Mouse (Mus musculus) kidney, postnatal 0 days (tissue): ENCODE measurements around the gene Dzip1l. TPM values are rescaled to one million over a fixed set of nuclear protein-coding genes. Genes with fewer than 3 reads are reported as not detected.

Experiments used
- ATAC-seq: fragments of 200-750 bp; cut with Nextera tagmentation; replicated peaks from 2 replicates; pipeline ENCODE4 v1.8.0; 2017; ENCODE audit warnings: low read depth, moderate number of reproducible peaks, moderate TSS enrichment, moderate library complexity; ENCODE audit not compliant: low FRiP score
- DNase-seq: peaks from one replicate; pipeline ENCODE4 v3.0.0-alpha.2; 2016; ENCODE audit warnings: low spot score
- H3K27ac ChIP-seq: fragments of 300-500 bp; sonication (generic); 2 replicates; pipeline ENCODE4 v1.5.1; 2014; ENCODE audit warnings: mild to moderate bottlenecking
- H3K27me3 ChIP-seq: fragments of 300-500 bp; sonication (generic); 2 replicates; pipeline ENCODE4 v1.6.1; 2014; ENCODE audit warnings: low read length, mixed read lengths; ENCODE audit not compliant: insufficient read depth
- H3K36me3 ChIP-seq: fragments of 300-500 bp; sonication (generic); 2 replicates; pipeline ENCODE4 v1.6.1; 2014; ENCODE audit warnings: low read length, mixed read lengths; ENCODE audit not compliant: insufficient read depth
- H3K4me1 ChIP-seq: fragments of 300-500 bp; sonication (generic); replicated peaks from 2 replicates; pipeline ENCODE4 v1.6.1; 2014; ENCODE audit warnings: antibody characterized with exemption, low read length, mixed read lengths; ENCODE audit not compliant: insufficient read depth
- H3K4me2 ChIP-seq: fragments of 300-500 bp; sonication (generic); 2 replicates; pipeline ENCODE4 v1.6.1; 2014; ENCODE audit warnings: mild to moderate bottlenecking, low read length, moderate library complexity, mixed read lengths
- H3K4me3 ChIP-seq: fragments of 300-500 bp; sonication (generic); replicated peaks from 2 replicates; pipeline ENCODE4 v1.5.1; 2014; ENCODE audit warnings: low read depth, low read length
- H3K9ac ChIP-seq: fragments of 300-500 bp; sonication (generic); 2 replicates; pipeline ENCODE4 v1.6.1; 2014; ENCODE audit warnings: low read depth, low read length
- H3K9me3 ChIP-seq: fragments of 300-500 bp; sonication (generic); replicated peaks from 2 replicates; pipeline ENCODE4 v1.6.1; 2016; ENCODE audit warnings: low read length, inconsistent platforms, mixed read lengths
- CTCF ChIP-seq: IDR thresholded peaks from 2 replicates; pipeline ENCODE4 v1.5.1; 2016; ENCODE audit warnings: antibody characterized with exemption, low read depth, mild to moderate bottlenecking, moderate library complexity
- WGBS: fragments of 180-500 bp; shearing (Covaris S2); extraction: QIAGEN DNeasy Blood & Tissue Kit; methylation state at CpG from one replicate; pipeline ENCODE4 v1.1.7; 2014; 5-methylcytosine and 5-hydroxymethylcytosine counted together
- polyA plus RNA-seq: library from polyadenylated mRNA; unstranded; fragments of >200 nt; fragmentation: Nextera tagmentation; extraction: Ambion mirVana; gene quantifications from 2 replicates; pipeline ENCODE4 v1.2.1, GENCODE M21; 2015

Dzip1l gene
- polyA plus RNA-seq, 1 experiment from 2014 or later, result 17.3 TPM

DNA sequence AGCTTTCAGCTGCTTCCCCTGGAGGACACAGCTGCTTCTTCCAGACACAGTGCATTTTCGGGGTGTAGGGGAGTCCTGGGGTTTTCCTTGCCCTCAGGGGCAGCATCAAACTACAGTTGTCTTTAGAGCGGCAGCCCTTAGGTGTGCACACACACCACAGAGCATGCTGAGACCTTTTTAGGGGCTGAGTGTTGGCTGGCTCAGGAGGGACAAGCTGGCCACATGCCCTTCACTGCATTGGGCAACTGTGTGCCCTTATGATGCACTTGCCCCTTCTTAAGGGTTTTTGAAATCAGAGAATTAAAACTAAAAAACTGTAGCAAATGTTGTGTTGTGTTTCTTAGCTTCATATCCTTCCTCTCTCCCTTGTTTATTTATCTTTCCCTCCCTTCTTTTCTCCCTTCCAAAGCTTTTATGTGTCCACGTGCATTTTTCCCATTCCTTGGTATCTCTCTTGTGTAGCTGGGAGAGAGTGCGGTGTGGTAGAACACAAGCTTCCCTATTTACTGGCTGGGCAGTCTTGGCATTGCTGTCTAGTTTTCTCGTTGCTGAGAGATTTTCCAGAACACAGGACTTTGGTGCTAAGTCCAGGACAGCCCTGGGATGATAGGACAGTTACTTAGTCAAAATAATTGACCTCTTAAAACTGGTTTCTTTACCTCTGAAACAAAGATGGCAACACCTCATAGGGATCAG lies 56.4 kb downstream of the Dzip1l start:
- H3K4me2 ChIP-seq, result no peak overlapping the region
- no peaks in the 10 kb centered on the region for H3K36me3 ChIP-seq
- 62% methylated on average over 5 of the region's 5 CpGs for WGBS
- no peaks in the 10 kb centered on the region for H3K4me1 ChIP-seq
- no peaks in the 10 kb centered on the region for H3K9me3 ChIP-seq
- no peak for TF ChIP-seq CTCF
- H3K9ac ChIP-seq, result no peak overlapping the region
- no peak overlapping the region for H3K4me3 ChIP-seq
- DNase-seq, result no peak
- no peak overlapping the region for H3K27ac ChIP-seq
- H3K27me3 ChIP-seq, result no peaks in the 10 kb centered on the region
- no peak for ATAC-seq

GRCm38 (mm10) chr9:99689796-99690195 lies 60.5 kb downstream of the Dzip1l start:
- DNase-seq (no peak), ATAC-seq (no peak)
- no peaks in the 10 kb centered on the region for H3K27me3 ChIP-seq
- no peak overlapping the region for H3K9ac ChIP-seq
- H3K4me1 ChIP-seq, result no peaks in the 10 kb centered on the region
- H3K27ac ChIP-seq, result no peak overlapping the region
- H3K9me3 ChIP-seq, result no peaks in the 10 kb centered on the region
- no peaks in the 10 kb centered on the region for H3K36me3 ChIP-seq
- no peak overlapping the region for H3K4me2 ChIP-seq
- 92% methylated on average over 5 of the region's 5 CpGs for WGBS
- TF ChIP-seq CTCF, result no peak
- no peak overlapping the region for H3K4me3 ChIP-seq

- no peaks in the 10 kb centered on the region for H3K9me3 ChIP-seq
- no peaks in the 10 kb centered on the region for H3K27me3 ChIP-seq
- H3K4me2 ChIP-seq, result no peak overlapping the region
- no peak overlapping the region for H3K27ac ChIP-seq
- ATAC-seq, result no peak
- H3K9ac ChIP-seq, result no peak overlapping the region
- no peak overlapping the region for H3K4me3 ChIP-seq
- WGBS, result 56% methylated on average over 7 of the region's 7 CpGs
- TF ChIP-seq CTCF, result no peak
- DNase-seq, result no peak
- H3K36me3 ChIP-seq, result no peaks in the 10 kb centered on the region
- H3K4me1 ChIP-seq, result no peaks in the 10 kb centered on the region
These were observed 61.1 kb downstream of the Dzip1l start for GRCm38 (mm10) chr9:99690386-99690785.

DNA sequence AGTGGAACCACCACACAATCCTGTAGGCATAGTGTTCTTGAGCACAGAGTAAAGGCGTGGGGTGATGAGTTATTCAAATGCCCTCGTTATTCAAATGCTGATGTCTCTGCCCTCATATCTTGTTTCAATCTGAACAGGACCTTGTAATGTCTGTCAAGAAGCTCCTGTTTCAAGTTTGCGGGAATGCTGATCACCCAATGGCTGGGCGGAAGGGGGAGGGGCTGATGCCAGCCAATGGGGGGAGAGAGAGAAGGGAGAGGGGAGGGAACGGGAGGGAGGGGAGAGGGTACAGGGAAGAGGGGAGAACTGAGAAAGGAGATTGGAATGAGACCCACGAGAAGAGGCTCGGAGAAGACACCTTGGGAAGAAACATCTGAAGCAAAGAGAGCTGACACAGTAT lies 65.7 kb downstream of the Dzip1l start:
- no peak for DNase-seq
- Histone ChIP-seq H3K27ac (no peak overlapping the region), H3K27me3 (no peaks in the 10 kb centered on the region), H3K4me1 (no peaks in the 10 kb centered on the region), H3K9ac (no peak overlapping the region), H3K4me2 (no peak overlapping the region), H3K36me3 (no peaks in the 10 kb centered on the region), H3K9me3 (no peaks in the 10 kb centered on the region), H3K4me3 (no peak overlapping the region)
- no peak for TF ChIP-seq CTCF
- ATAC-seq, result no peak
- WGBS, result 63% methylated on average over 7 of the region's 7 CpGs

DNA sequence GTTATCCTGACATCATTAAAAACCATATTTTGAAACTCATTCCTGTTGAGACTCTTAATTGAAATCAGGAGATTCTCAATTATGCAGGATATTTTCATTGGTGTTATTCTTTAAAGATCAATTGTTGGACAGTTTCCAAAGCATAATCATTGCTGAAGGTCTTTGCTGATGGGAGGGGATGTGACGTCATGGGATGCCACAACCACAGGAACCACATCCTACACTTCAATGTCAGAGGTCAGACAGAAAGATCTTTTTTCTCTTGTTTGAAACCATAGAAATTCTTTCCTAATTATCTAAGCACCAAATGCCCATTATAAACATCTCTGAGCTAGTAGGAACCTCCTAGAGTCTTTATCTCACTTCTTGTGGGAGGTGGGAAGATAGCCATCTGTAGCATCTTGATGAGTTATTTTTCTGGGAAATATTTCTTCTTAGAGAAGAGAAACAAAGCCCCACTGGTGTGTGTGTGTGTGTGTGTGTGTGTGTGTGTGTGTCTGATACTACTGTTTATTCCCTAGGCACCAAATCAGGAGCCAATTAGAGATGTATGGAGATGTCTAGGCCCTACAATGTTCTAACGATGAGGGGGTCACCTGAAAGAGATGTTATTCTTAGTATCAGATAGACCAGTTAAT lies 70.6 kb downstream of the Dzip1l start:
- Histone ChIP-seq H3K4me2 (no peak overlapping the region), H3K9ac (no peak overlapping the region), H3K27ac (no peak overlapping the region), H3K27me3 (no peaks in the 10 kb centered on the region), H3K4me1 (no peaks in the 10 kb centered on the region), H3K36me3 (no peaks in the 10 kb centered on the region), H3K4me3 (no peak overlapping the region), H3K9me3 (no peaks in the 10 kb centered on the region)
- TF ChIP-seq CTCF, result no peak
- no peak for DNase-seq
- WGBS, result 67% methylated on average over 2 of the region's 2 CpGs
- ATAC-seq, result no peak

GRCm38 (mm10) chr9:99701187-99701586 lies 71.9 kb downstream of the Dzip1l start:
- H3K36me3 ChIP-seq, result no peaks in the 10 kb centered on the region
- H3K9ac ChIP-seq, result no peak overlapping the region
- no peak overlapping the region for H3K4me2 ChIP-seq
- no peaks in the 10 kb centered on the region for H3K4me1 ChIP-seq
- no peak overlapping the region for H3K27ac ChIP-seq
- H3K27me3 ChIP-seq, result no peaks in the 10 kb centered on the region
- no peak for ATAC-seq
- H3K4me3 ChIP-seq, result no peak overlapping the region
- no peak for DNase-seq
- no peaks in the 10 kb centered on the region for H3K9me3 ChIP-seq
- 83% methylated on average over 2 of the region's 2 CpGs for WGBS
- TF ChIP-seq CTCF, result no peak

- H3K9ac ChIP-seq, result no peak overlapping the region
- no peaks in the 10 kb centered on the region for H3K9me3 ChIP-seq
- H3K4me2 ChIP-seq, result no peak overlapping the region
- H3K4me3 ChIP-seq, result no peak overlapping the region
- DNase-seq, result no peak
- no peak for ATAC-seq
- 91% methylated on average over 6 of the region's 6 CpGs for WGBS
- no peaks in the 10 kb centered on the region for H3K4me1 ChIP-seq
- H3K27ac ChIP-seq, result no peak overlapping the region
- no peaks in the 10 kb centered on the region for H3K27me3 ChIP-seq
- H3K36me3 ChIP-seq, result no peaks in the 10 kb centered on the region
- no peak for TF ChIP-seq CTCF
These were observed 72.9 kb downstream of the Dzip1l start for GRCm38 (mm10) chr9:99702215-99702614.
